Mouse (Mus musculus) layer of hippocampus, adult 9-10 months (tissue): ENCODE measurements at regions not wholly inside any gene's neighbourhood (a gene's known extent, or its start where the extent isn't known, plus 50 kb on each side); places are given as distances from the start of the nearest gene placed in this dataset.

Experiments
- DNase-seq: peaks from one replicate; pipeline ENCODE4 v3.0.0; 2022; ENCODE audit warnings: low spot score

GRCm38 (mm10) chr12:35232322-35232673 is 185.3 kb downstream of the Snx13 start:
- DNase-seq: peak; percentile 16

GRCm38 (mm10) chr12:35231414-35232321 is 184.7 kb downstream of the Snx13 start:
- peak; percentile 15 for DNase-seq

- no peak for DNase-seq
These were observed 173.4 kb downstream of the Snx13 start for GRCm38 (mm10) chr12:35220429-35220828.

GRCm38 (mm10) chr12:35220002-35220401 is 173.0 kb downstream of the Snx13 start:
- no peak for DNase-seq

- DNase-seq: no peak
These were observed 169.7 kb downstream of the Snx13 start for GRCm38 (mm10) chr12:35216725-35217124.

- no peak for DNase-seq
These were observed 162.4 kb downstream of the Snx13 start for GRCm38 (mm10) chr12:35209399-35209798.

GRCm38 (mm10) chr12:35207605-35208004 is 160.6 kb downstream of the Snx13 start:
- no peak for DNase-seq

- DNase-seq: no peak
These were observed 156.4 kb downstream of the Snx13 start for GRCm38 (mm10) chr12:35203398-35203797.

GRCm38 (mm10) chr12:35200110-35200509 is 153.1 kb downstream of the Snx13 start:
- no peak for DNase-seq
